Mouse (Mus musculus): Measurements from ENCODE around the gene Sf3b5. TPM values are rescaled to one million over a fixed set of nuclear protein-coding genes. Genes with fewer than 3 reads are reported as not detected.

Gene Sf3b5
- polyA plus RNA-seq (2016; fragmentation: Nextera tagmentation; extraction: Ambion mirVana), result 44.0 and 47.3 TPM in 2 replicates

GRCm38 (mm10) chr10:13005043-13005442, at the start of gene Sf3b5:
Sf3b5 (plus strand) TSS chr10:13005343.
- DNase-seq (ENCODE audit: low spot score), result no peak
- WGBS, result 92% methylated on average over 3 of the region's 3 CpGs
- Histone ChIP-seq H3K4me3 (no peak within 1 kb of the TSS), H3K27ac (no peak within 1 kb of the TSS), H3K36me3 (peaks cover 4% of the 10 kb centered on the region; the same call in 1 of the 2 replicates), H3K27me3 (ENCODE audit: insufficient read depth, poor library complexity, severe bottlenecking) (no peaks in the 10 kb centered on the region), H3K9me3 (no peaks in the 10 kb centered on the region), H3K4me1 (replicated peaks) (peaks cover 13% of the 10 kb centered on the region)

- no peaks in the 10 kb centered on the region for H3K9me3 ChIP-seq
- DNase-seq (ENCODE audit: low spot score), result no peak
- H3K4me3 ChIP-seq, result no peak overlapping the region
- no peaks in the 10 kb centered on the region for H3K36me3 ChIP-seq
- no peaks in the 10 kb centered on the region for H3K27me3 ChIP-seq (ENCODE audit: insufficient read depth, poor library complexity, severe bottlenecking)
- WGBS, result 64% methylated on average over 1 of the region's 1 CpGs
- H3K4me1 ChIP-seq (replicated peaks), result no peaks in the 10 kb centered on the region
- no peak overlapping the region for H3K27ac ChIP-seq
Measured at GRCm38 (mm10) chr10:12955831-12956230, 49.3 kb upstream of the Sf3b5 start.

GRCm38 (mm10) chr10:12957271-12957670, 47.9 kb upstream of the Sf3b5 start:
- H3K27ac ChIP-seq, result no peak overlapping the region
- 75% methylated on average over 4 of the region's 4 CpGs for WGBS
- peaks cover 13% of the 10 kb centered on the region for H3K27me3 ChIP-seq (ENCODE audit: insufficient read depth, poor library complexity, severe bottlenecking)
- no peak for DNase-seq (ENCODE audit: low spot score)
- H3K4me1 ChIP-seq (replicated peaks), result no peaks in the 10 kb centered on the region
- H3K9me3 ChIP-seq, result no peaks in the 10 kb centered on the region
- no peaks in the 10 kb centered on the region for H3K36me3 ChIP-seq
- no peak overlapping the region for H3K4me3 ChIP-seq

DNA sequence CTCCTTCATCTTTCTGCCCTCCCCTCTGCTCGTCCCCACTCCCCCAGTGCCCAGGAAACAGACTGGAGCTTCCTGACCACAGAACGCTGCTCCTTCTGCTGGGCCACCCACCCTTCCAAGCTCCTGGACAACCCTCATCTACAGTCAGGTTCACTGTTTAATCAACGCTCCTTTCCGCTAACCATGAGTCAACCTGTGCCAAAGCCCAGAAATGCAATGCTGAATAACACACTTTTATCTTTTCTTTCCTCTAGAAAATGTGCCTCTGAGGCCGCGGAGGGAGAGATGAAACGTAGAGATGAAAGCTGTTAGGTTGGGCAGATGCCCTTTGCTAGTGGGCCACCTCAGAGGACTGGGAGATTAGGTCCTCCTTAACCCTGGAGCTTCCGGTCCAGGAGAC, 43.6 kb upstream of the Sf3b5 start:
- Histone ChIP-seq H3K4me1 (replicated peaks) (peaks cover 10% of the 10 kb centered on the region), H3K27ac (no peak overlapping the region), H3K4me3 (no peak overlapping the region), H3K9me3 (no peaks in the 10 kb centered on the region), H3K27me3 (ENCODE audit: insufficient read depth, poor library complexity, severe bottlenecking) (peaks cover 35% of the 10 kb centered on the region), H3K36me3 (no peaks in the 10 kb centered on the region)
- DNase-seq (ENCODE audit: low spot score), result no peak
- WGBS, result 87% methylated on average over 8 of the region's 8 CpGs

DNA sequence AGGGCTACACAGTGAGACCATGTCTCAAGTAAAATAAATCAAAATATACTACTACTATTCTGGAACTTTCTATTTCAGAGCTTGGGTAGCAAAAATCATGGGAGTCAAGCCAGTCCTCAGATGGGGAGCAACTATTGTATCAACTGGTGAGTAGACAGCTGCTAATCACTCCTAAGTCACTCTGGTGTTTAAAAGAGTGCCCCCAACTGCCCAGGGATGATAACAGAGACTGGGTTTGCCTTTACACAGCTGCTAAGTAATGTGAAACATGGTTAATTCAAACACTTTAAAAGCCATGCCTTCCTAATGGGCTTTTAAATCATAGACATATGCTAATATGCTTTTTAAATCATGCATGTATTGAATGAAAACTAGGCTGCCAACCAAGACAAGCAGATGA, 42.9 kb upstream of the Sf3b5 start:
- H3K4me1 ChIP-seq (replicated peaks), result peaks cover 10% of the 10 kb centered on the region
- no peak overlapping the region for H3K27ac ChIP-seq
- peaks cover 35% of the 10 kb centered on the region for H3K27me3 ChIP-seq (ENCODE audit: insufficient read depth, poor library complexity, severe bottlenecking)
- DNase-seq (ENCODE audit: low spot score), result no peak
- H3K36me3 ChIP-seq, result no peaks in the 10 kb centered on the region
- H3K9me3 ChIP-seq, result no peaks in the 10 kb centered on the region
- no peak overlapping the region for H3K4me3 ChIP-seq

DNA sequence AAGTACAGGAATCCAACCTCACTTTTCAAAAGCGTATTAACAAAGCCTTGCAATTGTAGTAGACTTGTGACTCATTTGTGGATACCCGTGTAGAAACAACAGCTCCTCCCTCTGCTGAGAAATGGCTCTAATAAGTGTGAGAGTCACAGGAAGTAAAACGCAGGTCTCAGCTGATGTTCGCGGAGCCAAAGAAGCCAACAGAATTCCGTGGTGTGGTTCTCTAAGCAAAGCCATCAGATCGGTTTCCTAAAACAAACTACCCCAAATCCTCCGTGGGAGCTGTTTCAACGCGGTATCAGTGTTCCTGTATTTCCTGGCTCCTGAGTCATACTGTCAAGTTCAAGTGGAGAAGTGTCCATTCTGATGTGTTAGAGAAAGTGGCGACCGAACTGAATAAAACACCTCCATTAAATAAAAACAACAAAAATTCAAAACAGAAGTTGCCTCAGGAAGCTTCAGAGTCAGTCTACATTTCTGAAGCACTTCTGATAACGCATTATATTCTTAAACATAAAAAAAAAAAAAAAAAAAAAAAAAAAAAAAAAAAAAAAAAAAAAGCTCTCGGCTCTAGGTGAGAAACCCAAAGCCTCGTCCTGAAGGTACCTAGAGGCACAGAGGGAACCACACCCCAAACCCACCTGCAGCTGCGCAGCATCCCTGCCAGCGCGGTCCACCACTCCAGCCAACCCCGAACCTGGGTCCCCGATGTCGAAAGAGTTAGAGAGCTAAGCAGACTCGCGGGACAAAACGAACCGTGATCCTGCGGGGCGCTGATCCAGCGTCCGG, 41.6 kb upstream of the Sf3b5 start:
- Histone ChIP-seq H3K27me3 (ENCODE audit: insufficient read depth, poor library complexity, severe bottlenecking) (peaks cover 35% of the 10 kb centered on the region), H3K36me3 (no peaks in the 10 kb centered on the region), H3K4me3 (peak overlapping the region; percentile 81), H3K4me1 (replicated peaks) (peaks cover 10% of the 10 kb centered on the region), H3K9me3 (no peaks in the 10 kb centered on the region), H3K27ac (peak overlapping the region; percentile 88)
- 6% methylated on average over 29 of the region's 29 CpGs for WGBS
- no peak for DNase-seq (ENCODE audit: low spot score)

DNA sequence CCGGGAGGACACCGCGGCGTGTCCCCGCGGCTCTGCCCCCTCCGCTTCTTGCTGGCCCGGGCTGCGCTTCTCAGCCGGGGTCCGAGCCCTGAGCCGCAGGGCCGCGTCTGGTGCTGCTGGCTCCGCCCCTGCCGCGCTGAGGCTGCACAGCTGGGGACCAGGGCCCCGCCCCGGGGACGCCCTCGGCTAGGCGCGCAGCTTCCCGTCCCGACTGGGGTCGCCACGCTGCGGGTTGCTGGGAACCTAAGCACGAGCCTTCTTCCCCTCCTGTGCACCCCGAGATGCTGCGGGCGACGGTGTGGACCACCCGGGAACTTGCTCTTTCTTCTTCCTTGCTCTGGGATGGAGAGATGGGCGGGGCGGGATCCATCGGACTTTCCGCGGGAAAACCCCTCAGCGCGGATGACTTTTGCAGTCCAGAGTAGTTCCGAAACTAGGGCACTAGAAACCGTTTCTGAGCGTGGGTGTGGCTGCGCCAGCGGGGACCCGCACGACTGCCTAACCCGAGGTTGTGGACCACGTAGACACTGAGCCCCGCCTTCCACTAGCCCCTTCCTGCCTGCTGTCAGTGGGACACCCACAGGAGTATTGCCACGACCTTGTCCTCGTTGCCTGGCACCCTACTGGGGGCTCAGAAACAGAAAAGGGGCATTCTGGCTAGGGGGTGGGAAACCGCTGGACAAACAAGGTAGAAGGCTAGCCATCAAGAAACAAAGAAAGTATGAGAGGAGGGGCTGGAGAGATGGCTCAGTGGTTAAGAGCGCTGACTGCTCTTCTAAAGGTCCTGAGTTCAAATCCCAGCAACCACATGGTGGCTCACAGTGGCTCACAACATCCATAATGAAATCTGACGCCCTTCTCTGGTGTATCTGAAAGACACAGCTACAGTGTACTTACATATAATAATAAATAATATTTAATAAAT, 40.7 kb upstream of the Sf3b5 start, which contains the start of gene Stx11:
Gene Stx11, minus strand, starts transcription at position 148 of the 925 bp plus-strand sequence.
- DNase-seq (ENCODE audit: low spot score), result peak; percentile 78
- peak within 1 kb of the TSS; percentile 88 for H3K27ac ChIP-seq
- H3K36me3 ChIP-seq, result no peaks in the 10 kb centered on the region
- H3K4me3 ChIP-seq, result peak within 1 kb of the TSS; percentile 81
- H3K4me1 ChIP-seq (replicated peaks), result peaks cover 10% of the 10 kb centered on the region
- WGBS, result 3% methylated on average over 56 of the region's 56 CpGs
- no peaks in the 10 kb centered on the region for H3K9me3 ChIP-seq
- peaks cover 35% of the 10 kb centered on the region for H3K27me3 ChIP-seq (ENCODE audit: insufficient read depth, poor library complexity, severe bottlenecking)

- no peaks in the 10 kb centered on the region for H3K36me3 ChIP-seq
- H3K27ac ChIP-seq, result no peak overlapping the region
- 82% methylated on average over 5 of the region's 5 CpGs for WGBS
- H3K27me3 ChIP-seq (ENCODE audit: insufficient read depth, poor library complexity, severe bottlenecking), result peaks cover 35% of the 10 kb centered on the region
- H3K9me3 ChIP-seq, result no peaks in the 10 kb centered on the region
- peaks cover 10% of the 10 kb centered on the region for H3K4me1 ChIP-seq (replicated peaks)
- DNase-seq (ENCODE audit: low spot score), result no peak
- H3K4me3 ChIP-seq, result no peak overlapping the region
Measured at GRCm38 (mm10) chr10:12965669-12966180, 39.4 kb upstream of the Sf3b5 start.

DNA sequence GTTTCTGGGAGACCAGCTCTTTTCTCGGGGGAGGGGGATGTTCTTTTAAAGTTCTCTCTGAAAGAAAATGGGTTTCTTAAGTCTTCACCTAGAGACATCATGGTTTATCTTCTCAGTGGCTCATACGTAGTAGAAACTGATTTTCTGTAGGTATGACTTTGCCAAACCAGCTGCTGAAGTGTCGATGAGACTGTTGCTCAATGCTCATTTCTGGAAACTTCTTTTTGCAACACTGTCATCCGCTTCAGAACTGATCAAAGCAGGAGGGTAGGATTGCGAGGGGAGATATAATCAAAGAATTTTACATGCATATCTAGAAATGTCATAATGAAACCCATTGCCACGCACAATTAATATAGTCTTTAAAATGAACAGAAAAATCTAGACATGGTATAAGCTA, 30.6 kb upstream of the Sf3b5 start:
- H3K27ac ChIP-seq, result no peak overlapping the region
- DNase-seq (ENCODE audit: low spot score), result no peak
- H3K36me3 ChIP-seq, result no peaks in the 10 kb centered on the region
- WGBS, result 93% methylated on average over 6 of the region's 6 CpGs
- H3K9me3 ChIP-seq, result no peaks in the 10 kb centered on the region
- H3K4me1 ChIP-seq (replicated peaks), result no peaks in the 10 kb centered on the region; the same call in 1 of the 2 replicates
- H3K27me3 ChIP-seq (ENCODE audit: insufficient read depth, poor library complexity, severe bottlenecking), result no peaks in the 10 kb centered on the region
- no peak overlapping the region for H3K4me3 ChIP-seq

- Histone ChIP-seq H3K27me3 (ENCODE audit: insufficient read depth, poor library complexity, severe bottlenecking) (no peaks in the 10 kb centered on the region), H3K27ac (no peak overlapping the region), H3K36me3 (no peaks in the 10 kb centered on the region), H3K9me3 (no peaks in the 10 kb centered on the region), H3K4me1 (replicated peaks) (no peaks in the 10 kb centered on the region; the same call in 1 of the 2 replicates), H3K4me3 (no peak overlapping the region)
- no peak for DNase-seq (ENCODE audit: low spot score)
- 90% methylated on average over 3 of the region's 3 CpGs for WGBS
Measured at GRCm38 (mm10) chr10:12975461-12975860, 29.7 kb upstream of the Sf3b5 start.

DNA sequence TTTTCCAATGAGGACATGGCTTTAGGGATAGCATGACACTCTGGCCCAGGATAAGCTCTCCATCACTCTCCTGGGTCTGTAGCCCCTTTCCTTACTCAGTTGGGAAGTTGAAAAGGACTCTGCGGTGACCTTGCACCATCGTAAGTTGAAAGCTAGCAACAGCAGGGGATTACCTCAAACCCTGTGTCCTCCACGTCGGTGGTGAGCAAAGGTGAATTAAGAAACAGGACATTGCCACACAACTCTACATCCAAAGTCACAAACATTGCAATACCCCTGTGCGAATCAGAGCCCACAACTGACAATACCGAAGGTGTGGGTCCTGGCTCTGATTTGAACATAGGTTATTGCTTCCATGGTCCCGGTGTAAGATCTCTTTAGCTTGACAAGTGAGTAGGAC, 29.2 kb upstream of the Sf3b5 start:
- H3K4me1 ChIP-seq (replicated peaks), result no peaks in the 10 kb centered on the region; the same call in 1 of the 2 replicates
- H3K4me3 ChIP-seq, result no peak overlapping the region
- WGBS, result 86% methylated on average over 7 of the region's 7 CpGs
- H3K27ac ChIP-seq, result no peak overlapping the region
- H3K9me3 ChIP-seq, result no peaks in the 10 kb centered on the region
- H3K27me3 ChIP-seq (ENCODE audit: insufficient read depth, poor library complexity, severe bottlenecking), result no peaks in the 10 kb centered on the region
- H3K36me3 ChIP-seq, result no peaks in the 10 kb centered on the region
- no peak for DNase-seq (ENCODE audit: low spot score)

DNA sequence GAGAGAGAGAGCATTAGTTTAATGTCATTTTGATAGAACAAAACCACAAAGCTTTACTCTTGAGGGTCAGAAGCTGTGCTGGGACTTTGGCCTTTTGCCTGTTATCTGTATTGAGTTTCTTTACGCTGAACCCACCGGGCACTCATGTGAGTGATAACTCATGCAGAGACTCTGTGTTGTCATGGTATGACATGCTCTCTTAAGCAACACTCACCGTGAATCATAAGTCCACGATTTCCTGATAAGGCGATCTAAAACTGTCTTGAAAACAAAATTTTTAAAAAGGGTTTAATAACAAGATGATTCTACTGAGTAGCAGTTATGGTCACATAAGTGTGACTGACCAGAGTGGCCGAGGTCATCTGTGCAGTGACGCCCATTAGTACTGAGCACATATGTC, 28.6 kb upstream of the Sf3b5 start:
- H3K4me1 ChIP-seq (replicated peaks), result no peaks in the 10 kb centered on the region; the same call in 1 of the 2 replicates
- no peak overlapping the region for H3K27ac ChIP-seq
- DNase-seq (ENCODE audit: low spot score), result no peak
- H3K27me3 ChIP-seq (ENCODE audit: insufficient read depth, poor library complexity, severe bottlenecking), result no peaks in the 10 kb centered on the region
- no peaks in the 10 kb centered on the region for H3K9me3 ChIP-seq
- no peak overlapping the region for H3K4me3 ChIP-seq
- WGBS, result 94% methylated on average over 7 of the region's 7 CpGs
- no peaks in the 10 kb centered on the region for H3K36me3 ChIP-seq
